Mouse (Mus musculus): Measurements from ENCODE around the gene Rnase10. TPM values are rescaled to one million over a fixed set of nuclear protein-coding genes. Genes with fewer than 3 reads are reported as not detected.
"Not testable (repeated sequence)": the region's sequence is repeated elsewhere in the genome, so short reads cannot be mapped to it uniquely, and the experiment has no call there.

Rnase10 gene
- total RNA-seq, 2 experiments from 2014 or later = not detected

DNA sequence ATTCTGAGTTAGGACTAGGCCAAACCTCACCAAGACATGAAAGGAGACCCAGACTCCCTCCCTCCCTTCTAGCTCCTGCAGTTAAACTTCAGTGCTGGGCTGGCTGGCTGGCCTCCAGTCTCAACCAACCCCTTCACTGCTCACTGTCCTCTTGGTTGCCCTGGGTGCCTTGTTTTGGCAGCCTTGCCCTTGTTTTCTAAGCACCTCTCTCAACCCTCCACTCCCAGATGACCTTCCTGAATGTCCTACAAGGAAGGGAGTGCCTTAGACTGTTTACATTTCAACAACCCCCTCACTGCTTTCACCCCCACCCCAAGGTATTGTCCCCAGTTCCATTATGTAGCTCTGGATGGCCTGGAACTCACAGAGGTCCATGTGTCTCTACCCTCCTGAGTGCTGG lies 27.9 kb upstream of the Rnase10 start:
- intact Hi-C loops (cut with DNase I) = no loop called here
- H3K4me3 ChIP-seq = no peak overlapping the region
- DNase-seq (ENCODE audit: extremely low spot score in 1 of 2, low spot score in 2 of 2) = no peak
- TF ChIP-seq CTCF (IDR thresholded peaks at IDR 0.05) = no peak
- H3K27ac ChIP-seq = no peak overlapping the region

- no peak for TF ChIP-seq CTCF (IDR thresholded peaks at IDR 0.05)
- no peak overlapping the region for H3K27ac ChIP-seq
- H3K4me3 ChIP-seq = no peak overlapping the region
- intact Hi-C loops (cut with DNase I) = no loop called here
- no peak for DNase-seq (ENCODE audit: extremely low spot score in 1 of 2, low spot score in 2 of 2)
Measured at GRCm38 (mm10) chr14:50981207-50981606, 26.3 kb upstream of the Rnase10 start.

DNA sequence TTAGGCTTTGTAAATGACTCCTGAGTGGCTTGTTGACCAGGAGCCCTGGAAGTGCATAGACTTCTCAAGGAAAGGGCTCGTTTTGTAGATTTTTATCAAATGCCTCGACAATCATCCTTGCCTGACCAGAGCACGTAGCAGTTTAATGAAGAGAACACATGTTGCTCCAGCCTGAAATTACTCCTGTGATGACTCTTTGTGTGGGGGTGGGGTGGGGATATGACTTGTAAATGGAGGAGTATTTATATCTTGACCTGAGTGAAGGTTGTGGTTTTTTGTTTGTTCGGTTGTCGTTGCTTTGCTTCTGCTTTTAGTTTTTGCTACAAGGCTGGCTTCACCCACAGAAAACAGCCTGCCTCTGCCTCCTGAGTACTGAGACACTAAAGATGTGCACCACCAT lies 25.7 kb upstream of the Rnase10 start:
- Histone ChIP-seq H3K4me3 (no peak overlapping the region), H3K27ac (no peak overlapping the region)
- DNase-seq (ENCODE audit: extremely low spot score in 1 of 2, low spot score in 2 of 2) = no peak
- TF ChIP-seq CTCF (IDR thresholded peaks at IDR 0.05) = no peak
- intact Hi-C loops (cut with DNase I) = no loop called here

- intact Hi-C loops (cut with DNase I) = no loop called here
- H3K4me3 ChIP-seq = no peak overlapping the region
- H3K27ac ChIP-seq = no peak overlapping the region
- TF ChIP-seq CTCF (IDR thresholded peaks at IDR 0.05) = no peak
- DNase-seq (ENCODE audit: extremely low spot score in 1 of 2, low spot score in 2 of 2) = no peak
Measured at GRCm38 (mm10) chr14:50987668-50988067, 19.9 kb upstream of the Rnase10 start.

- TF ChIP-seq CTCF (IDR thresholded peaks at IDR 0.05) = no peak
- Histone ChIP-seq H3K4me3 (no peak overlapping the region), H3K27ac (no peak overlapping the region)
- no peak for DNase-seq (ENCODE audit: extremely low spot score in 1 of 2, low spot score in 2 of 2)
- intact Hi-C loops (cut with DNase I) = no loop called here
Measured at GRCm38 (mm10) chr14:50991037-50991436, 16.5 kb upstream of the Rnase10 start.

DNA sequence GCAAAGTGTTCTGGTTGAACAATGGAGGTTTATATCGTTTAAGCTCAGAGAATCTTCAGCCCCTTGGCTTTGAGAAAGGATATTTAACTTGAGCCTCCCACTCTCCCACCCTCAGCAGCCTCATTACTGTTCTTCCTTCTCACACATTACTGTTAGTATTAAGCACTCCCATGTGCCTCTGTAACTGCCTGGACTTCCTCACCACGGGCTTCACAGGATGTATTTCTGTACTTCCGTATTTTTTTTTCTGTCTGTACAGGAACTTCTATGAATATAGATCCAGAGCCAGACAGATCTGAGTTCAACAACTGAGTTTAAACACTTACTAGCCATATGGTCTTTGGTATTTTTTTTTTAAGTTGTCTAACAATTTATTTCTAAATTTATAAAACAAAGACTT lies 10.5 kb upstream of the Rnase10 start:
- intact Hi-C loops (cut with DNase I) = no loop called here
- Histone ChIP-seq H3K27ac (peak overlapping the region; percentile 44; the same call in 1 of the 2 replicates), H3K4me3 (no peak overlapping the region)
- DNase-seq (ENCODE audit: extremely low spot score in 1 of 2, low spot score in 2 of 2) = no peak
- TF ChIP-seq CTCF (IDR thresholded peaks at IDR 0.05) = no peak

GRCm38 (mm10) chr14:50997999-50998666 lies 9.4 kb upstream of the Rnase10 start:
- DNase-seq (ENCODE audit: extremely low spot score in 1 of 2, low spot score in 2 of 2) = no peak
- intact Hi-C loops (cut with DNase I) = no loop called here
- Histone ChIP-seq H3K4me3 (no peak overlapping the region), H3K27ac (peak overlapping the region; percentile 44; the same call in 1 of the 2 replicates)
- no peak for TF ChIP-seq CTCF (IDR thresholded peaks at IDR 0.05)

DNA sequence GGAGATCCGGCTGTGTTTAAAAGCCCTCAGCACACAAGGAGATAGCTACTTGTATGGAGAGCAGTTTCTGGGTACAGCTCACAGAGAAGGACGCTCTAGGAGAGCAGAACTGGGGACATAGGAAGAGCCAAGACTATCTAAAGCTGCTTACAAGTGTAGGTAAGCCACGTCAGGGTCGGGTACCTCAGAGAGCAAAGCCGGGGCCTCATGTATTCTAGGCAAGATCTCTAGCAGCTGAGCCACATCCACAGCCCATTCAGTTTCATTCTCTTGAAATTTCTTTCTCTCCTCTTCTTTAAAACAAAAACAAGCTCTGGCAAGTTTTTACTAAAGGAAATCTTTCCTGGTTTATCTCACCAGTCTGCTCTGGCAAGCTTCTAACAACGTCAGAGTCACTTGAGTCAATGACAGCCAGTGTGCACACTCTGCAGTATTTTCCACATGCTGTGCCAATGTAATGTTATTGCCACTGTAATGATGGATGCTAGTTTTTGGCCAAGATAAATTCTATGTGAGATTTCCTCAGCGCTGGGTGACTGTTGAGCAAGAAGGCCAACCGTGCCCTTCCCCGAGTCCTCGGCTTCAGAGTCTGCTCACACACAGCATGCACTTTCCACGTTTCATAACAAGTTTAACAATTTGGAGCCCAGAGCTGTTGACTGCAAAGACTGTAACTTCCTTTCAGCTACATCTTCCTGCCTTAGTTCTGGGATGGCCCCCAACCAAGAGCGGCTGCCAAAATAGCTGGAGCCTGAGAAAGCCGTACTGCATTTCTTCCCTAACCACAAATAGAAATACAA lies 563 bp downstream of the Rnase10 start:
- peak overlapping the region; percentile 60 for H3K27ac ChIP-seq
- peak; percentile 12 to 18 for DNase-seq (ENCODE audit: extremely low spot score in 1 of 2, low spot score in 2 of 2)
- no peak for TF ChIP-seq CTCF (IDR thresholded peaks at IDR 0.05)
- no peak overlapping the region for H3K4me3 ChIP-seq
- intact Hi-C loops (cut with DNase I) = no loop called here

DNA sequence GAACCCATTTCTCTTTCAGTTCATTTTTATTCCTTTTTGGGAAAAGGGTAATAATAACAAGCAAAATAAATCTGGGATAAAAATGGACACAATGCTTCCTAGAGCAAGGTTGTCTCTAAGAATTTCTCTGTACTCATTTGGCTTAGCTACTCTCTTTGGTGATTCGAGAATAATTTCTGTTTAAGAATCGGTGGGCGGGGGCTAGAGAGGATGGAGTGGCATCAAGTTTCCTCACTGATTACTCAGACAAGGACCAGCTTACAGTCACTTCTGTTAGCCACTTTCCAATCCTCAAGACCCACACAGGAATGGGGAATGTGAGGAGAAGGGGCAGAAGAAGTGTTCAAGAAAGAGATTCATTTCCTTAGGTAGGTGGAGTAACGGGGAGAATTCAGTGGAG lies 1.2 kb downstream of the Rnase10 start:
- intact Hi-C loops (cut with DNase I) = no loop called here
- Histone ChIP-seq H3K4me3 (no peak overlapping the region), H3K27ac (peak overlapping the region; percentile 60)
- no peak for TF ChIP-seq CTCF (IDR thresholded peaks at IDR 0.05)
- DNase-seq (ENCODE audit: extremely low spot score in 1 of 2, low spot score in 2 of 2) = no peak

DNA sequence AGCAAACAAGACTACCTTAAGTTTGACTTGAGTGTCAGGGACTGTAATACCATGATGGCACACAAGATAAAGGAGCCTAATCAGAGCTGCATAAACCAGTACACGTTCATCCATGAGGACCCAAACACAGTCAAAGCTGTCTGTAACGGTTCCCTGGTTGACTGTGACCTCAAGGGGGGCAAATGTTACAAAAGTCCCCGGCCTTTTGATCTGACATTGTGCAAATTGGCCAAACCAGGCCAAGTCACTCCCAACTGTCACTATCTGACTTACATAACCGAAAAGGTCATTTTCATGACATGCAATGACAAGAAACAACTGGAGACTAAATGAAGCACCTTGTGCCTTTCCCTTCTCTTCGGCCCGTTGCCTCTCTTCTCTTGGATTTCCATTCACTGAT lies 2.0 kb downstream of the Rnase10 start:
- no peak overlapping the region for H3K27ac ChIP-seq
- TF ChIP-seq CTCF (IDR thresholded peaks at IDR 0.05) = no peak
- no peak for DNase-seq (ENCODE audit: extremely low spot score in 1 of 2, low spot score in 2 of 2)
- no peak overlapping the region for H3K4me3 ChIP-seq
- intact Hi-C loops (cut with DNase I) = no loop called here

DNA sequence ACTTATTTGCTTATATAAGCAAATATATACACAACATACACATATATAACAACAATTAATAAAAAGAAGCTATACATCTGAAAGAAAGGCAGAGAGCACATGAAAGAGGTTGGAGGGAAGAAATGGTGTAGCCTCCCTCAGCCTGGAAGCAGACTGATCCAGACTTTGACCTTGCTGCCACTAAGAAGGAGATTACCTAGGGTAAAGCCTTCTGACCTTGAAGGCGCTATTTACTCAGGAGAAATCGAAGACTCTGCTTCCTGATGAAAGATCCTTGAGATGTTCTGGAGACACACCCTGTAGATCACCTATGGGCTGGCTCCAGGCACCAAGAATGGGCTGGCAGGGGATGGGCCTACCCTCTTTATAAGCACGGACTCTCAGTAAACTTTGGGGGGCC lies 7.2 kb downstream of the Rnase10 start:
- H3K27ac ChIP-seq; intact Hi-C loops (cut with DNase I); H3K4me3 ChIP-seq; DNase-seq (ENCODE audit: extremely low spot score in 1 of 2, low spot score in 2 of 2): not testable (repeated sequence)

DNA sequence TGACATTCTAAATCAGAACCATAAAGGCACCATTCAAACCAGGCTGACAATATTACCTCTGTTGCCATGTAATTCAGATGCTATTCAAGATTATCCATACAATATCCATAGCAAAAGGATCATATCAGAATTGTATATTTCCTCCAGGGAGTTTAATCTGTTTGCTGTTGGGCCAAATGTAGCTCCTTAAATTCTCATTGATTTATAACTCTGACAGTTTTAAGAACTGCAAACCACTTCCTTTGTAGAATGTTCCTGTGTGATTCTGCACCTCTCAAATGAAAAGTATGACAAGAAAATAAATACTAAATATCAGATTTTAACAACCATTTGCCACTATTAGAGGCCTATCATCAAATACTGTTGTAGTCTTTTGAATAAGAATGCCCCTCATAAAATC lies 8.2 kb downstream of the Rnase10 start:
- Histone ChIP-seq H3K27ac (no peak overlapping the region), H3K4me3 (no peak overlapping the region)
- no peak for DNase-seq (ENCODE audit: extremely low spot score in 1 of 2, low spot score in 2 of 2)
- no peak for TF ChIP-seq CTCF (IDR thresholded peaks at IDR 0.05)
- intact Hi-C loops (cut with DNase I) = no loop called here

- no peak overlapping the region for H3K4me3 ChIP-seq
- no peak for TF ChIP-seq CTCF (IDR thresholded peaks at IDR 0.05)
- DNase-seq (ENCODE audit: extremely low spot score in 1 of 2, low spot score in 2 of 2) = no peak
- H3K27ac ChIP-seq = no peak overlapping the region
- intact Hi-C loops (cut with DNase I) = no loop called here
Measured at GRCm38 (mm10) chr14:51017256-51017655, 9.7 kb downstream of the Rnase10 start.
